Mouse (Mus musculus) limb, embryonic 10.5 days (tissue): Measurements from ENCODE around the gene Htr2b. TPM values are rescaled to one million over a fixed set of nuclear protein-coding genes. Genes with fewer than 3 reads are reported as not detected.
A peak's percentile ranks its signal among the peaks of the same experiment; 100 is the strongest.

Experiments used
- DNase-seq: peaks from one replicate; pipeline ENCODE4 v3.0.0-alpha.2; 2017; ENCODE audit warnings: low spot score
- H3K27ac ChIP-seq: fragments of 300-500 bp; sonication (generic); 2 replicates; pipeline ENCODE4 v1.5.1; 2016; ENCODE audit warnings: mild to moderate bottlenecking
- H3K27me3 ChIP-seq: fragments of 300-500 bp; sonication (generic); 2 replicates; pipeline ENCODE4 v1.6.1; 2016; ENCODE audit warnings: low read depth, mild to moderate bottlenecking; ENCODE audit not compliant: poor library complexity, severe bottlenecking
- H3K36me3 ChIP-seq: fragments of 300-500 bp; sonication (generic); 2 replicates; pipeline ENCODE4 v1.6.1; 2016; ENCODE audit warnings: mild to moderate bottlenecking, moderate library complexity
- H3K4me1 ChIP-seq: fragments of 300-500 bp; sonication (generic); 2 replicates; pipeline ENCODE4 v1.6.1; 2016
- H3K4me3 ChIP-seq: fragments of 300-500 bp; sonication (generic); 2 replicates; pipeline ENCODE4 v1.5.1; 2016; ENCODE audit warnings: mild to moderate bottlenecking, moderate library complexity
- H3K9me3 ChIP-seq: fragments of 300-500 bp; sonication (generic); replicated peaks from 2 replicates; pipeline ENCODE4 v1.6.1; 2016; ENCODE audit warnings: mild to moderate bottlenecking
- WGBS: fragments of 180-500 bp; shearing (Covaris S2); methylation state at CpG from one replicate; pipeline ENCODE4 v1.1.7; 2016; 5-methylcytosine and 5-hydroxymethylcytosine counted together
- polyA plus RNA-seq: library from polyadenylated mRNA; unstranded; fragments of >200 nt; fragmentation: Nextera tagmentation; extraction: Ambion mirVana; gene quantifications from 2 replicates; pipeline ENCODE4 v1.2.1, GENCODE M21; 2016

Htr2b gene
- polyA plus RNA-seq, 1 experiment from 2014 or later, result 0.28 TPM

- WGBS, result 56% methylated on average over 5 of the region's 5 CpGs
- Histone ChIP-seq H3K27ac (no peak overlapping the region), H3K4me3 (no peak overlapping the region), H3K27me3 (no peaks in the 10 kb centered on the region), H3K36me3 (peaks cover 6% of the 10 kb centered on the region; the same call in 1 of the 2 replicates), H3K9me3 (no peaks in the 10 kb centered on the region), H3K4me1 (no peaks in the 10 kb centered on the region)
- DNase-seq, result no peak
Measured at GRCm38 (mm10) chr1:86146293-86146692, 34.5 kb upstream of the Htr2b start.

DNA sequence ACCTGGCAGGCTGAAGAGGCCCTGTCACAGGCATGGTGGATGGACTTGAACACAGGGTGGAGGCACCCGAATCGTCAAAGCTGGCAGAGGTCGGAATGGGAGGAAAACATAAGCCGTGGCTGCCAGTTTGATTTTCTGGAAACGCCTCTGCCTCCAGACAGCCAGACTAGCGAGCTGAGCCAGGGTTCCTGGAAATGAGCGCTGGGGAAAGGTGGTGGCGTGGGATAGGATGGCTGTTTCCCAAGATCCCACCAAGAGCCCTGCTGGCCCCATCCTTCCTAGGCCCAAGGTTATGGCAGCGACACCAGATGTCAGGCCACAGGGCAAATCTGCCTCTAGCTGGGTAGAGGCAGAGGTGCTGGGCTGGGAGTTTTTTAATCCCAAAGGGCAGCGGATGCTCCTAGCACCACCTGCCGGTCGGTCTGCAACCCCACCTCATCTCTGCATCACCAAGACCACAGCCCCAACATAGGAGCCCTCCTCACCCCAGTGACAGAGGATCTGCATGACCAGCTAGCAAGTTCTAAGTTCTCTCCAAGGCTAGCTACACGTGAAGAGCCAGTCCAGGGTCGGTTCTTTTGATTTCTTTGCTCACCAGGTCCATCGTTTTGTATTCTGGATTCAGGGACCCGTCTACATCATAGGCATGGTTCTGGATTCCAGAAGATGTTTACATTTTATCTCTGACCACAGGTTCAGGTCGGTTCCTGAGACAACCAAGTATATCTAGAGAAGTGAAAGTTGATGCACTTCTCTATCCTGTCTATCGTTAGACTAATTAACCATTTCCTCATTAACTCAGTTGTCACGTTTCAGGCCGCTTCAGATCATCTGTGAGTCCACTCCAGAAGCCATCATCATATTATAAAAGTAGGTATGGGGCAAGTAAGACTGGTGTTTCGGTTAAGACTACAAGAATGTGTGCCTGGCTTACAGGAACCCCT, 32.5 kb upstream of the Htr2b start:
- WGBS, result 77% methylated on average over 21 of the region's 21 CpGs
- Histone ChIP-seq H3K9me3 (no peaks in the 10 kb centered on the region), H3K4me1 (no peaks in the 10 kb centered on the region), H3K36me3 (peaks cover 23% of the 10 kb centered on the region), H3K27ac (no peak overlapping the region), H3K4me3 (no peak overlapping the region), H3K27me3 (no peaks in the 10 kb centered on the region)
- no peak for DNase-seq

- Histone ChIP-seq H3K27me3 (no peaks in the 10 kb centered on the region), H3K36me3 (peaks cover 34% of the 10 kb centered on the region), H3K4me1 (no peaks in the 10 kb centered on the region), H3K9me3 (no peaks in the 10 kb centered on the region), H3K4me3 (no peak overlapping the region), H3K27ac (no peak overlapping the region)
- DNase-seq, result no peak
- 89% methylated on average over 4 of the region's 4 CpGs for WGBS
Measured at GRCm38 (mm10) chr1:86143165-86143564, 31.4 kb upstream of the Htr2b start.

DNA sequence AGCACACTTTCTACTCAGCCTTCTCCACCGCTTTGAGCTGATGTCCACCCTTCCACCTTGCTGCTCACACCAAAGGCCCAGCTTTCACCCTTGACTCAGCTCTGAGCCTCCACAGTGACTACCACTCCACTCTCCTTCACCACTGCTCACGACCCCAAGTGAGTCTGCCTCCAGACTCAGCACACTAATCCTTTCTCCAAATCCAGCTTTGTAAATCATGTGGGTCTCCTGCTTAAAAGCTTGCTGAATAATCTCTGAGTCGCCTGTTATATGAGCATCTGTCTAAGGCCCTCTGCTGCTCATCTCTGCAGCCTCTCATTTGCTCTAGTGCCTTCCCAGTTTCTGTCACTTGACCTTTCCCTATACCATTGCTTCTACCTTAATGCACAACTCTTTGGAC, 29.3 kb upstream of the Htr2b start:
- Histone ChIP-seq H3K27me3 (no peaks in the 10 kb centered on the region), H3K36me3 (peaks cover 53% of the 10 kb centered on the region), H3K9me3 (no peaks in the 10 kb centered on the region), H3K27ac (no peak overlapping the region), H3K4me1 (no peaks in the 10 kb centered on the region), H3K4me3 (no peak overlapping the region)
- no peak for DNase-seq
- WGBS, result 91% methylated on average over 3 of the region's 3 CpGs

- Histone ChIP-seq H3K36me3 (peaks cover 88% of the 10 kb centered on the region), H3K27ac (no peak overlapping the region), H3K4me3 (no peak overlapping the region), H3K27me3 (no peaks in the 10 kb centered on the region), H3K9me3 (no peaks in the 10 kb centered on the region), H3K4me1 (no peaks in the 10 kb centered on the region)
- DNase-seq, result no peak
- WGBS, result 94% methylated on average over 6 of the region's 6 CpGs
Measured at GRCm38 (mm10) chr1:86135315-86135714, 23.5 kb upstream of the Htr2b start.

- H3K36me3 ChIP-seq, result peaks cover 90% of the 10 kb centered on the region
- WGBS, result 93% methylated on average over 4 of the region's 4 CpGs
Measured at GRCm38 (mm10) chr1:86133337-86133736, 21.6 kb upstream of the Htr2b start, which contains the start of gene Gm21972. Gm21972 (plus strand) TSS chr1:86133637.

DNA sequence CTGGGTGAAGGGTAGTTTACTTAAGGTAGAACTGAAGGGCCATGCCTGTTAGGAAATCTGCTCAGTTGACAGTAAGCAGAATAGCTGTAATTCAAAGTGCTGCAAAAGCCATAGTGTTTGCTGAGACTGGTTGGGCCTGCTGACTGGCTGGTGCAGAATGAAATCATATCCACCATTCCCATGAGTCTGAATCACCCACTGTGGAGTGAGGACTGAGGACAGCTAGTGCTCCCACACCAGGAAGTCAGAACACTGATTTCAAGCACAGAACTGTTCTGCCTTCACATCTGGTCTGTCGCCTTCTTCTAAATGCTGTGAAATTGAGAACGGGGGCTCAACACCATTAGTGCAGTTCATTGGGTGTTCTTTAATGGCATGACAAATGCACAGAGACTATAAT, 14.3 kb upstream of the Htr2b start:
- 97% methylated on average over 2 of the region's 2 CpGs for WGBS
- no peaks in the 10 kb centered on the region for H3K4me1 ChIP-seq
- H3K27ac ChIP-seq, result no peak overlapping the region
- no peak for DNase-seq
- no peaks in the 10 kb centered on the region for H3K27me3 ChIP-seq
- H3K9me3 ChIP-seq, result no peaks in the 10 kb centered on the region
- no peak overlapping the region for H3K4me3 ChIP-seq
- H3K36me3 ChIP-seq, result peaks cover 98% of the 10 kb centered on the region

More at GRCm38 (mm10) chr1:86133337-86133736, 21.6 kb upstream of the Htr2b start, which contains the start of gene Gm21972:
- no peak within 1 kb of the TSS for H3K27ac ChIP-seq
- no peak for DNase-seq
- H3K4me1 ChIP-seq, result no peaks in the 10 kb centered on the region
- no peak within 1 kb of the TSS for H3K4me3 ChIP-seq
- H3K27me3 ChIP-seq, result no peaks in the 10 kb centered on the region
- H3K9me3 ChIP-seq, result no peaks in the 10 kb centered on the region

- 92% methylated on average over 4 of the region's 4 CpGs for WGBS
Measured at GRCm38 (mm10) chr1:86119549-86119948, 7.8 kb upstream of the Htr2b start.

GRCm38 (mm10) chr1:86114141-86114540, 2.4 kb upstream of the Htr2b start:
- no peaks in the 10 kb centered on the region for H3K27me3 ChIP-seq
- H3K4me1 ChIP-seq, result no peaks in the 10 kb centered on the region
- H3K36me3 ChIP-seq, result peaks cover 42% of the 10 kb centered on the region
- H3K27ac ChIP-seq, result no peak overlapping the region
- WGBS, result 90% methylated on average over 3 of the region's 3 CpGs
- H3K9me3 ChIP-seq, result no peaks in the 10 kb centered on the region
- no peak for DNase-seq
- H3K4me3 ChIP-seq, result no peak overlapping the region

More at GRCm38 (mm10) chr1:86119549-86119948, 7.8 kb upstream of the Htr2b start:
- peaks cover 89% of the 10 kb centered on the region for H3K36me3 ChIP-seq
- no peak for DNase-seq
- no peaks in the 10 kb centered on the region for H3K4me1 ChIP-seq
- no peaks in the 10 kb centered on the region for H3K9me3 ChIP-seq
- no peak overlapping the region for H3K27ac ChIP-seq
- no peaks in the 10 kb centered on the region for H3K27me3 ChIP-seq
- H3K4me3 ChIP-seq, result no peak overlapping the region

- Histone ChIP-seq H3K36me3 (peaks cover 47% of the 10 kb centered on the region), H3K4me3 (no peak overlapping the region), H3K4me1 (no peaks in the 10 kb centered on the region), H3K27ac (no peak overlapping the region), H3K27me3 (no peaks in the 10 kb centered on the region), H3K9me3 (no peaks in the 10 kb centered on the region)
- WGBS, result 97% methylated on average over 1 of the region's 1 CpGs
- DNase-seq, result no peak
Measured at GRCm38 (mm10) chr1:86105054-86105453, 6.7 kb downstream of the Htr2b start.

DNA sequence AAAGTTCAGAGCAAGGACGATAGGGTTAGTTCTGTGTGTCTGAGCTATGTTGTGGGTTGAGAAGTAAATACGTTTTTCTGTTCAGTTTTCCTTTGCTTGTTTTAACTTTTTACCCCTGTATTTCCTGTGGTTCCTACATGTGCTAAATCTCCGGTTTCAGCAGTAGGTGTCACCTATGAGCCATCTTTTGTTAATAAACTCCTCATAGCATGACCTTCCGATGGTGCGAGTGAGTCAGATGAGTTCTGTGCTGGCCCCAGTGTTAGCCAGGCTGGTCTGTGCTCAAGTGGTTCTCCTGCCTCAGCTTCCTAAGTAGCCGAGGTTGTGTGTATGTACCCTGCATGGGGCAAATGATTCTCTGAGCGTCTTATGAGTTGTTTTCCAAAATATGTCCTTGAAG, 17.4 kb downstream of the Htr2b start:
- H3K4me1 ChIP-seq, result no peaks in the 10 kb centered on the region
- no peaks in the 10 kb centered on the region for H3K9me3 ChIP-seq
- H3K27ac ChIP-seq, result no peak overlapping the region
- WGBS, result 92% methylated on average over 7 of the region's 7 CpGs
- H3K4me3 ChIP-seq, result no peak overlapping the region
- no peak for DNase-seq
- H3K36me3 ChIP-seq, result peaks cover 91% of the 10 kb centered on the region
- no peaks in the 10 kb centered on the region for H3K27me3 ChIP-seq

DNA sequence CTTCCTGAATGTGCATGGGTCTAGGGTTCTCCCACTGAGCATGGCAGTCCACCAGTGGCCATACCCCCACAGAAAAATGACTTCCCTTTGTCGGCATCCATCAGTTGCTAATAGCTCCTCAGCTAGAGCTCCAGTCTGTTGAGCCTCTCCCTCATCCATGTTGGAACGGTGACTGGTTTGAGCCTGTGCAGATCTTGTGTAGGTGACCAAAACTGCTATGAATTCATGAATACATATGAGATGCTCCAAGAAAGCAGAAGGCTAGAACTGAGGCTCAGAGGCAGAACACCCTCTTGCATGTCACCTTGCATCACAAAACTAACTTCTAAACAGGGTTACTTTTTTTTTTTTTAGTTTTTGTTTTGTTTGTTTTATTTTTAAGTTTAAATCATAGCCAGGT, 35.2 kb downstream of the Htr2b start:
- Histone ChIP-seq H3K27me3 (no peaks in the 10 kb centered on the region), H3K27ac (no peak overlapping the region), H3K9me3 (no peaks in the 10 kb centered on the region; the same call in 1 of the 2 replicates), H3K4me3 (no peak overlapping the region), H3K4me1 (no peaks in the 10 kb centered on the region), H3K36me3 (peaks cover 93% of the 10 kb centered on the region)
- no peak for DNase-seq
- WGBS, result 97% methylated on average over 2 of the region's 2 CpGs

DNA sequence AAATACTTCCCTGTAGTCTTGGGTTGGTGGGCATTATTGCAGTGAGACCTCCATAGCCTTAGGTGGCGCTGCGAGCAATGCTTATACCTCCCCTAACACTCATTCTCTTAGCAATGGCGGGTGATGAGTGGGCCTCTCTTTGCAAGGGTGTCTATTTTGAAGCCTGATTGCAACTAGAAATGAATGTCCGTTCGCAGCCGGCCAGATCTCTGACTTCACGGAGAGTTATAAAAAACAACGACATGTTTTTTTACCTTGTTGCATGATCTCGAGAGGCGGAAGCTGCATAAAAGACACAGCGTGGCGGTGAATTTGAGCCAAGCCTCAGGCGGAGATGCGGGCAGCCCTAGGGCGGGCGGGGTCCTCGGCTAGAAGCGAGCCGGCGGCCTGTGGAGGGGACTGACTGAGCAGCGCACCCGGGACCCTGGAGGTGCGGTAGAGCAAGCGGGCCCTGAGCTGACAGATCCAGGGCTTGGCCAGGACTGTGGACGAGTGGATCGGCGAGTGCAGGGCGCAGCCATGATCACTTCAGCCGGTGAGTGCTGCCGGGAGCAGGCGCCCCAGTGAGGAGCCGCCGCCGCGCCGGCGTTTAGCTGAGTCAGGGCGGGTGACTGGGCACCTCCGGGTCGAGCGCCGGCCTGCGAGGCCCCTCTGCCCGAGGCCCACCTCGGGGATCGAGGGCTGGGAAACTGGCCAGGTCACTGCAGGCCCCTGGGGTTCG, 47.3 kb downstream of the Htr2b start, which contains the start of gene Psmd1:
Psmd1 (plus strand) TSS at position 117 of the 721 bp plus-strand sequence.
- Histone ChIP-seq H3K27ac (peak within 1 kb of the TSS; percentile 93), H3K4me1 (peaks cover 7% of the 10 kb centered on the region), H3K27me3 (no peaks in the 10 kb centered on the region), H3K4me3 (peak within 1 kb of the TSS; percentile 89), H3K9me3 (no peaks in the 10 kb centered on the region), H3K36me3 (peaks cover 22% of the 10 kb centered on the region)
- under 1% methylated on average over 47 of the region's 47 CpGs for WGBS
- peak; percentile 92 for DNase-seq
